9 mouse cellular contexts compared by ENCODE assay signal in genomic region chr4:152286887-152287286, GRCm38 (mm10). TPM values are rescaled to one million over a fixed set of nuclear protein-coding genes. Genes with fewer than 3 reads are reported as not detected.
DNase-seq lines count a peak whose midpoint lies in the region; ATAC-seq and TF ChIP-seq lines count a peak whose summit lies in the region.
"Had no signal": no experiment of that assay in that cellular context is flagged by ENCODE, and none has a peak within 500 bp of the region (broad histone marks: within the 10 kb centered on the region; RNA-seq: fewer than 3 reads in every experiment).

No protein-coding gene starts in this region.

- no peak overlapping the region for H3K9ac ChIP-seq in MEL (ENCODE audit: control insufficient read depth, low read depth, low read length, poor library complexity, severe bottlenecking)
- H3K9ac ChIP-seq in embryonic facial prominence, embryonic 13.5 days: no peak overlapping the region
- peak overlapping the region; percentile 64; the same call in 1 of the 2 replicates for H3K9ac ChIP-seq in hindbrain, embryonic 13.5 days
- H3K9ac ChIP-seq in liver, embryonic 13.5 days: no peak overlapping the region
- H3K9ac ChIP-seq in neural tube, embryonic 12.5 days: 0 out of 2 replicates have a peak overlapping the region, but pooled peaks have one; percentile 26

- TF ChIP-seq RAD21 in MEL (IDR thresholded peaks at IDR 0.05; ENCODE audit: low read depth, low read length): no peak

- no peak for TF ChIP-seq CTCF in MEL (IDR thresholded peaks at IDR 0.05 in 2 of 3, conservative IDR thresholded peaks at IDR 0.05 in 1 of 3; ENCODE audit: control insufficient read depth in 1 of 3, insufficient read depth in 1 of 3, low read depth in 2 of 3, low read length in 3 of 3, poor library complexity in 1 of 3, severe bottlenecking in 1 of 3)

- no peak for ATAC-seq in embryonic facial prominence, embryonic 13.5 days (ENCODE audit: insufficient number of reproducible peaks, insufficient read depth, low FRiP score, low TSS enrichment, low read depth)
- ATAC-seq in hindbrain, embryonic 13.5 days (ENCODE audit: low FRiP score): no peak
- no peak for ATAC-seq in liver, embryonic 13.5 days (ENCODE audit: low read depth)
- ATAC-seq in neural tube, embryonic 12.5 days (ENCODE audit: low FRiP score, low read depth): no peak

- no peaks in the 10 kb centered on the region for H3K4me1 ChIP-seq in MEL (ENCODE audit: control insufficient read depth in 1 of 2, insufficient read depth in 2 of 2, low read length in 2 of 2)
- peaks cover 37% of the 10 kb centered on the region for H3K4me1 ChIP-seq in embryonic facial prominence, embryonic 13.5 days
- peaks cover 65% of the 10 kb centered on the region for H3K4me1 ChIP-seq in hindbrain, embryonic 13.5 days (replicated peaks)
- peaks cover 19% of the 10 kb centered on the region for H3K4me1 ChIP-seq in liver, embryonic 13.5 days (replicated peaks)
- H3K4me1 ChIP-seq in neural tube, embryonic 12.5 days: peaks cover 67% of the 10 kb centered on the region

- no peaks in the 10 kb centered on the region for H3K36me3 ChIP-seq in MEL (ENCODE audit: control insufficient read depth in 1 of 2, insufficient read depth in 2 of 2, low read length in 2 of 2)
- no peaks in the 10 kb centered on the region for H3K36me3 ChIP-seq in embryonic facial prominence, embryonic 13.5 days
- H3K36me3 ChIP-seq in hindbrain, embryonic 13.5 days: no peaks in the 10 kb centered on the region
- no peaks in the 10 kb centered on the region for H3K36me3 ChIP-seq in liver, embryonic 13.5 days
- H3K36me3 ChIP-seq in neural tube, embryonic 12.5 days: no peaks in the 10 kb centered on the region

- no peaks in the 10 kb centered on the region for H3K27me3 ChIP-seq in MEL (ENCODE audit: control insufficient read depth in 1 of 2, insufficient read depth in 2 of 2, low read length in 2 of 2)
- H3K27me3 ChIP-seq in embryonic facial prominence, embryonic 13.5 days: peaks cover 96% of the 10 kb centered on the region
- H3K27me3 ChIP-seq in hindbrain, embryonic 13.5 days: peaks cover 97% of the 10 kb centered on the region
- H3K27me3 ChIP-seq in liver, embryonic 13.5 days: peaks cover 91% of the 10 kb centered on the region
- H3K27me3 ChIP-seq in neural tube, embryonic 12.5 days (replicated peaks): peaks cover 92% of the 10 kb centered on the region

- TF ChIP-seq EP300 in MEL (IDR thresholded peaks at IDR 0.05; ENCODE audit: low read depth in 1 of 2, low read length in 2 of 2): no peak

- no peak overlapping the region for H3K4me3 ChIP-seq in MEL (ENCODE audit: control insufficient read depth in 1 of 2, insufficient read depth in 1 of 2, low read depth in 2 of 2, low read length in 2 of 2)
- peak overlapping the region; percentile 32; the same call in 1 of the 2 replicates for H3K4me3 ChIP-seq in embryonic facial prominence, embryonic 13.5 days
- peak overlapping the region; percentile 38 for H3K4me3 ChIP-seq in hindbrain, embryonic 13.5 days
- no peak overlapping the region for H3K4me3 ChIP-seq in liver, embryonic 13.5 days (replicated peaks)
- H3K4me3 ChIP-seq in neural tube, embryonic 12.5 days: peak overlapping the region; percentile 29; the same call in 1 of the 2 replicates

- TF ChIP-seq POLR2A in MEL (IDR thresholded peaks at IDR 0.05; ENCODE audit: control insufficient read depth in 1 of 2, insufficient read depth in 1 of 2, low read depth in 1 of 2, low read length in 2 of 2, poor library complexity in 1 of 2): no peak

- no peak overlapping the region for H3K27ac ChIP-seq in MEL (ENCODE audit: control insufficient read depth, low read depth, low read length)
- H3K27ac ChIP-seq in embryonic facial prominence, embryonic 13.5 days: no peak overlapping the region
- no peak overlapping the region for H3K27ac ChIP-seq in hindbrain, embryonic 13.5 days
- H3K27ac ChIP-seq in liver, embryonic 13.5 days: no peak overlapping the region
- H3K27ac ChIP-seq in neural tube, embryonic 12.5 days: no peak overlapping the region

- DNase-seq in 416B (ENCODE audit: low read depth) (peak; percentile 34), MEL (ENCODE audit: low read depth, low spot score) (peak; percentile 60)
- DNase-seq in liver, embryonic 13.5 days: peak; percentile 44
- no peak for DNase-seq in frontal cortex, postnatal 10 days (ENCODE audit: low spot score in 2 of 2)
- DNase-seq in left cerebral cortex, adult 9 months (ENCODE audit: low spot score in 2 of 2): no peak

- 3% methylated on average over 26 of the region's 26 CpGs for WGBS in embryonic facial prominence, embryonic 13.5 days
- WGBS in hindbrain, embryonic 13.5 days: 1% methylated on average over 26 of the region's 26 CpGs
- 10% methylated on average over 26 of the region's 26 CpGs for WGBS in liver, embryonic 13.5 days (ENCODE audit: insufficient replicate concordance)
- WGBS in neural tube, embryonic 12.5 days: 1% methylated on average over 26 of the region's 26 CpGs

- H3K9me3 ChIP-seq in MEL (replicated peaks; ENCODE audit: insufficient read depth, low read length): no peaks in the 10 kb centered on the region
- H3K9me3 ChIP-seq in embryonic facial prominence, embryonic 13.5 days: 0 out of 2 replicates have a peak, but pooled peaks cover 3% of the 10 kb centered on the region
- no peaks in the 10 kb centered on the region for H3K9me3 ChIP-seq in hindbrain, embryonic 13.5 days
- no peaks in the 10 kb centered on the region for H3K9me3 ChIP-seq in liver, embryonic 13.5 days (replicated peaks)
- H3K9me3 ChIP-seq in neural tube, embryonic 12.5 days: no peaks in the 10 kb centered on the region

- H3K4me2 ChIP-seq in embryonic facial prominence, embryonic 13.5 days: peak overlapping the region; percentile 58
- H3K4me2 ChIP-seq in hindbrain, embryonic 13.5 days: peak overlapping the region; percentile 62
- no peak overlapping the region for H3K4me2 ChIP-seq in liver, embryonic 13.5 days
- peak overlapping the region; percentile 62 for H3K4me2 ChIP-seq in neural tube, embryonic 12.5 days (replicated peaks)

- H3K79me2 ChIP-seq in MEL (ENCODE audit: control insufficient read depth, insufficient read depth, low read length, poor library complexity): no peaks in the 10 kb centered on the region

TF ChIP-seq in MEL, 35 proteins besides CTCF, POLR2A, EP300 and RAD21:
- TF ChIP-seq MXI1 (IDR thresholded peaks at IDR 0.05; ENCODE audit: low read depth, low read length): 0 out of 2 replicates have a peak, but pooled peaks have one; percentile 36
- TF ChIP-seq SIN3A (IDR thresholded peaks at IDR 0.05; ENCODE audit: low read length): peak; percentile 58
- no peak for TF ChIP-seq MEF2A (IDR thresholded peaks at IDR 0.05; ENCODE audit: extremely low read depth, insufficient replicate concordance, low read depth, low read length, poor library complexity, severe bottlenecking)
TF ChIP-seq in MEL: peak in this region for 2.

RNA-seq across cellular contexts. Expression of gene Hes3, which starts 4.6 kb away (rescaled TPM):
- not detected in 2 replicates for total RNA-seq in MEL (2012; rRNA removed)
- under 1 TPM in 1 of 2 experiments, not detected in 1; 0.04 TPM for polyA plus RNA-seq in MEL (2012; ENCODE audit: insufficient read depth in 1 of 2, insufficient read length in 2 of 2, low read depth in 1 of 2, low replicate concordance in 2 of 2, missing spikeins in 1 of 2)
- polyA plus RNA-seq in embryonic facial prominence, embryonic 13.5 days (2015; fragmentation: Nextera tagmentation; extraction: Ambion mirVana): not detected in 2 replicates
- 0.38 and 0.79 TPM in 2 replicates for polyA plus RNA-seq in hindbrain, embryonic 13.5 days (2015; fragmentation: Nextera tagmentation; extraction: Ambion mirVana)
- polyA plus RNA-seq in liver, embryonic 13.5 days (2015; fragmentation: Nextera tagmentation; extraction: Ambion mirVana): not detected in 2 replicates
- 0.58 and 1.1 TPM in 2 replicates for polyA plus RNA-seq in neural tube, embryonic 12.5 days (2016; fragmentation: Nextera tagmentation; extraction: Ambion mirVana)
- polyA plus RNA-seq: liver, embryonic 16.5 days had no signal

RNA-seq across cellular contexts. Expression of gene Icmt, which starts 10.1 kb away (rescaled TPM):
- 30.3 and 30.4 TPM in 2 replicates for total RNA-seq in MEL (2012; rRNA removed)
- polyA plus RNA-seq in MEL (2012; ENCODE audit: insufficient read depth in 1 of 2, insufficient read length in 2 of 2, low read depth in 1 of 2, low replicate concordance in 2 of 2, missing spikeins in 1 of 2): 10 to 100 TPM in 1 of 2 experiments, not detected in 1; 50.8 TPM
- 23.5 and 26.6 TPM in 2 replicates for polyA plus RNA-seq in embryonic facial prominence, embryonic 13.5 days (2015; fragmentation: Nextera tagmentation; extraction: Ambion mirVana)
- polyA plus RNA-seq in hindbrain, embryonic 13.5 days (2015; fragmentation: Nextera tagmentation; extraction: Ambion mirVana): 17.2 and 18.4 TPM in 2 replicates
- polyA plus RNA-seq in liver, embryonic 13.5 days (2015; fragmentation: Nextera tagmentation; extraction: Ambion mirVana): 7.9 and 8.6 TPM in 2 replicates
- 23.0 and 24.7 TPM in 2 replicates for polyA plus RNA-seq in neural tube, embryonic 12.5 days (2016; fragmentation: Nextera tagmentation; extraction: Ambion mirVana)

RNA-seq across cellular contexts. Expression of gene Gpr153, which starts 12.9 kb away (rescaled TPM):
- total RNA-seq in MEL (2012; rRNA removed): not detected in 2 replicates
- under 1 TPM in 1 of 2 experiments, not detected in 1; 0.08 TPM for polyA plus RNA-seq in MEL (2012; ENCODE audit: insufficient read depth in 1 of 2, insufficient read length in 2 of 2, low read depth in 1 of 2, low replicate concordance in 2 of 2, missing spikeins in 1 of 2)
- polyA plus RNA-seq in embryonic facial prominence, embryonic 13.5 days (2015; fragmentation: Nextera tagmentation; extraction: Ambion mirVana): 11.1 TPM in 2 replicates
- 9.0 and 9.3 TPM in 2 replicates for polyA plus RNA-seq in hindbrain, embryonic 13.5 days (2015; fragmentation: Nextera tagmentation; extraction: Ambion mirVana)
- polyA plus RNA-seq in liver, embryonic 13.5 days (2015; fragmentation: Nextera tagmentation; extraction: Ambion mirVana): 0.81 and 0.82 TPM in 2 replicates
- polyA plus RNA-seq in neural tube, embryonic 12.5 days (2016; fragmentation: Nextera tagmentation; extraction: Ambion mirVana): 13.9 and 15.5 TPM in 2 replicates

RNA-seq across cellular contexts. Expression of gene Rnf207, which starts 31.9 kb away (rescaled TPM):
- not detected in 2 replicates for total RNA-seq in MEL (2012; rRNA removed)
- polyA plus RNA-seq in MEL (2012; ENCODE audit: insufficient read depth in 1 of 2, insufficient read length in 2 of 2, low read depth in 1 of 2, low replicate concordance in 2 of 2, missing spikeins in 1 of 2): under 1 TPM in 1 of 2 experiments, not detected in 1; 0.36 TPM
- 0.72 and 1.3 TPM in 2 replicates for polyA plus RNA-seq in embryonic facial prominence, embryonic 13.5 days (2015; fragmentation: Nextera tagmentation; extraction: Ambion mirVana)
- polyA plus RNA-seq in hindbrain, embryonic 13.5 days (2015; fragmentation: Nextera tagmentation; extraction: Ambion mirVana): 5.2 and 7.7 TPM in 2 replicates
- polyA plus RNA-seq in liver, embryonic 13.5 days (2015; fragmentation: Nextera tagmentation; extraction: Ambion mirVana): 0.27 and 0.31 TPM in 2 replicates
- 5.8 and 7.3 TPM in 2 replicates for polyA plus RNA-seq in neural tube, embryonic 12.5 days (2016; fragmentation: Nextera tagmentation; extraction: Ambion mirVana)
- polyA plus RNA-seq: liver, embryonic 16.5 days had no signal

RNA-seq across cellular contexts. Expression of gene Rpl22, which starts 38.7 kb away (rescaled TPM):
- 1,745 and 1,792 TPM in 2 replicates for total RNA-seq in MEL (2012; rRNA removed)
- 1,000 to 10,000 TPM in 1 of 2 experiments, not detected in 1; 1,885 TPM for polyA plus RNA-seq in MEL (2012; ENCODE audit: insufficient read depth in 1 of 2, insufficient read length in 2 of 2, low read depth in 1 of 2, low replicate concordance in 2 of 2, missing spikeins in 1 of 2)
- 447 and 449 TPM in 2 replicates for polyA plus RNA-seq in embryonic facial prominence, embryonic 13.5 days (2015; fragmentation: Nextera tagmentation; extraction: Ambion mirVana)
- polyA plus RNA-seq in hindbrain, embryonic 13.5 days (2015; fragmentation: Nextera tagmentation; extraction: Ambion mirVana): 205 and 218 TPM in 2 replicates
- 353 and 381 TPM in 2 replicates for polyA plus RNA-seq in liver, embryonic 13.5 days (2015; fragmentation: Nextera tagmentation; extraction: Ambion mirVana)
- polyA plus RNA-seq in neural tube, embryonic 12.5 days (2016; fragmentation: Nextera tagmentation; extraction: Ambion mirVana): 255 and 274 TPM in 2 replicates

Comparison
In these comparisons a context has a peak if more than half of its experiments do, and no peak if none do; other contexts are left out.
1. DNase-seq: peak in 416B (single experiment), MEL (single experiment) and liver, embryonic 13.5 days (single experiment); none in frontal cortex, postnatal 10 days (0 of 2) and left cerebral cortex, adult 9 months (0 of 2).
2. H3K4me3 ChIP-seq: peak in embryonic facial prominence, embryonic 13.5 days (single experiment), hindbrain, embryonic 13.5 days (single experiment) and neural tube, embryonic 12.5 days (single experiment); none in MEL (0 of 2) and liver, embryonic 13.5 days (single experiment).
3. H3K9ac ChIP-seq: peak in hindbrain, embryonic 13.5 days (single experiment) and neural tube, embryonic 12.5 days (single experiment); none in MEL (single experiment), embryonic facial prominence, embryonic 13.5 days (single experiment) and liver, embryonic 13.5 days (single experiment).